Mouse (Mus musculus): ENCODE measurements around the gene Cacna1d. TPM values are rescaled to one million over a fixed set of nuclear protein-coding genes. Genes with fewer than 3 reads are reported as not detected.

Gene Cacna1d
- total and polyA plus RNA-seq, 2 experiments: 0.55 to 0.72 TPM

DNA sequence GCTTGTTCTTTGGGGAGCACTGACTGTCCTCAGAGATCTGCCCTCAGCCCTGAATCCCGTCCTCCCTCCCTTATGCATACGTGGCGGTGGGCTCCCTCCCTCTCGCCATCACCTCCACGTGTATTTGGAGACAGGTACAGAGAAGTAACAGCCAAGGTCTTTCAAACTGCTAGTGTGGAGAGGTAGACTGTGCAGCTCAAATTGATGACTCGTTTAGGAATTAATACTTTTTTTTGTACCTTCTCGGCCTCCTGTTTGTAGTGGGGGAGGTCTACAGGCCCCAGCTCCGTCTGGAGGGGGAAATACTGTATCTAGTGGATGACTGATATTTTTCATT, 137.2 kb downstream of the Cacna1d start:
- H3K27ac ChIP-seq (replicated peaks; ENCODE audit: insufficient read depth, low read depth, low read length): no peak overlapping the region
- TF ChIP-seq CTCF (IDR thresholded peaks at IDR 0.05; ENCODE audit: low read depth, low read length) (no peak), POLR2A (IDR thresholded peaks at IDR 0.05; ENCODE audit: extremely low read depth, insufficient read depth, low read length) (no peak)
- no peaks in the 10 kb centered on the region for H3K79me2 ChIP-seq (ENCODE audit: control insufficient read depth, insufficient read depth, low read length)
- no peak for DNase-seq (ENCODE audit: extremely low read depth, low read depth, low spot score)
- no peak overlapping the region for H3K9ac ChIP-seq (ENCODE audit: low read depth, low read length)
- no peak overlapping the region for H3K4me3 ChIP-seq (ENCODE audit: insufficient read depth, low read depth, low read length)
- H3K36me3 ChIP-seq (ENCODE audit: control insufficient read depth, insufficient read depth, low read length): no peaks in the 10 kb centered on the region
- 20% methylated on average over 8 of the region's 8 CpGs for WGBS
- H3K4me1 ChIP-seq (ENCODE audit: control insufficient read depth, insufficient read depth, low read length): 0 out of 2 replicates have a peak, but pooled peaks cover 2% of the 10 kb centered on the region
- H3K27me3 ChIP-seq (ENCODE audit: control insufficient read depth, insufficient read depth, low read length): peaks cover 2% of the 10 kb centered on the region; the same call in 1 of the 2 replicates

DNA sequence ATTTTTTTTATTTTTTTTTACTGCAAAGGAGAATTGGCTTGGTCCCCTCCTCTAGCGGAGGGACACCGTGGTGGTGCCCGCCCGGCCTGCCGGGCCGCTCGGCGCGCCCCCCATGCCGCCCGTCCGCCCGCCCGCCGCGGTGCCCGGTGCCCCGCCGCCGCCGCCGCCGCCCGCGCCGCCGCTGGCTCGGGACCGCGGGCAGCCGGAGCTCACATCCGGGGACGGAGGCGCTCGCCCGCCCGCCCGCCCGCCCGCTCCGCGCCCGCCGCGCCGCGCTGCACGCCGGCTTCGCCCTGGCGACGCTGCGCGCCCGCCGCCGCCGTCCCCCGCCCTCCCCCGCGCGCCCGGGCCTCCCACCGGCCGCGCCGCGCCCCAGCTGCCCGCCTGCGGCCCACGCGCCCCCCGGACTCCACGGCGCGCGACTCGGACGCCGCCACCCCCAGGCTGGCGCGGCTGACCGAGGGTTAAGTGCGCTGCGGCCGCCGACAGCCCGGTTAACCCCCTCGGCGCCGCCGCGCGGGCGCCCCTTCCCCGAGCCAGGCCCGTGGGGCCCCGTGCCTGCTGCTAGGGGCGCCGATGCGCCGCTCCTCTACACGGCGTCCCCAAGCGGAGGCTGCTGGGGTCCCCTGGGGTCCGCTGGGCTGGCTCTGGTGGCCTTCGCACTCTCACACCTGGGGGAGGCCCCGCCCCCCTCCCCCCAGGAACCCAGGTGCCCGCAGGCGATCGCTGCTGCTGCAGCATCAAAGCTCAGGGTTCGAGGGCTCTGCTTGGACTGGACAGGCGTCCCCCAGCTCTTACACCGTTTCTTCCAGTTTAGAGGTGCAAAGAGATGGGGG, 137.7 kb downstream of the Cacna1d start:
- Histone ChIP-seq H3K79me2 (ENCODE audit: control insufficient read depth, insufficient read depth, low read length) (no peaks in the 10 kb centered on the region), H3K4me3 (ENCODE audit: insufficient read depth, low read depth, low read length) (peak overlapping the region; percentile 58), H3K27ac (replicated peaks; ENCODE audit: insufficient read depth, low read depth, low read length) (no peak overlapping the region), H3K27me3 (ENCODE audit: control insufficient read depth, insufficient read depth, low read length) (peaks cover 2% of the 10 kb centered on the region; the same call in 1 of the 2 replicates), H3K4me1 (ENCODE audit: control insufficient read depth, insufficient read depth, low read length) (0 out of 2 replicates have a peak, but pooled peaks cover 2% of the 10 kb centered on the region), H3K36me3 (ENCODE audit: control insufficient read depth, insufficient read depth, low read length) (no peaks in the 10 kb centered on the region), H3K9ac (ENCODE audit: low read depth, low read length) (peak overlapping the region; percentile 79)
- TF ChIP-seq POLR2A (IDR thresholded peaks at IDR 0.05; ENCODE audit: extremely low read depth, insufficient read depth, low read length) (no peak), CTCF (IDR thresholded peaks at IDR 0.05; ENCODE audit: low read depth, low read length) (no peak)
- 11% methylated on average over 112 of the region's 114 CpGs for WGBS
- no peak for DNase-seq (ENCODE audit: extremely low read depth, low read depth, low spot score)

DNA sequence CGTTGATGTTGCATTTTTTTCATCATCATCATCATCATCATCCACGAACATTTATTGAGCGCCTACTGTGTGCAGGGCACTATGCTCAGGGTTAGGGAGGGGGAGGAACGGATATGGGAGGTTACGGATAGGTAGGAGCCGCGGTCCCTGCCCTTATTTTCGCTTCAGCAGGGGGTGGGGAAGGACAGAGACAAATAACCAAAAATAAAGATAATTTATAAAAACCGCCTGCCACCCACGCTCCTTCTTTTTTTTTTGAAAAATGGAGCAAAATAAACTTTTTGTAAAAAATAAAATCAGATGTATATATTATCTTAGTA, 138.3 kb downstream of the Cacna1d start:
- H3K27me3 ChIP-seq (ENCODE audit: control insufficient read depth, insufficient read depth, low read length): peaks cover 2% of the 10 kb centered on the region; the same call in 1 of the 2 replicates
- H3K4me3 ChIP-seq (ENCODE audit: insufficient read depth, low read depth, low read length): no peak overlapping the region
- TF ChIP-seq CTCF (IDR thresholded peaks at IDR 0.05; ENCODE audit: low read depth, low read length) (no peak), POLR2A (IDR thresholded peaks at IDR 0.05; ENCODE audit: extremely low read depth, insufficient read depth, low read length) (no peak)
- H3K9ac ChIP-seq (ENCODE audit: low read depth, low read length): no peak overlapping the region
- WGBS: under 1% methylated on average over 10 of the region's 10 CpGs
- 0 out of 2 replicates have a peak, but pooled peaks cover 2% of the 10 kb centered on the region for H3K4me1 ChIP-seq (ENCODE audit: control insufficient read depth, insufficient read depth, low read length)
- no peak for DNase-seq (ENCODE audit: extremely low read depth, low read depth, low spot score)
- H3K36me3 ChIP-seq (ENCODE audit: control insufficient read depth, insufficient read depth, low read length): no peaks in the 10 kb centered on the region
- H3K27ac ChIP-seq (replicated peaks; ENCODE audit: insufficient read depth, low read depth, low read length): no peak overlapping the region
- no peaks in the 10 kb centered on the region for H3K79me2 ChIP-seq (ENCODE audit: control insufficient read depth, insufficient read depth, low read length)

DNA sequence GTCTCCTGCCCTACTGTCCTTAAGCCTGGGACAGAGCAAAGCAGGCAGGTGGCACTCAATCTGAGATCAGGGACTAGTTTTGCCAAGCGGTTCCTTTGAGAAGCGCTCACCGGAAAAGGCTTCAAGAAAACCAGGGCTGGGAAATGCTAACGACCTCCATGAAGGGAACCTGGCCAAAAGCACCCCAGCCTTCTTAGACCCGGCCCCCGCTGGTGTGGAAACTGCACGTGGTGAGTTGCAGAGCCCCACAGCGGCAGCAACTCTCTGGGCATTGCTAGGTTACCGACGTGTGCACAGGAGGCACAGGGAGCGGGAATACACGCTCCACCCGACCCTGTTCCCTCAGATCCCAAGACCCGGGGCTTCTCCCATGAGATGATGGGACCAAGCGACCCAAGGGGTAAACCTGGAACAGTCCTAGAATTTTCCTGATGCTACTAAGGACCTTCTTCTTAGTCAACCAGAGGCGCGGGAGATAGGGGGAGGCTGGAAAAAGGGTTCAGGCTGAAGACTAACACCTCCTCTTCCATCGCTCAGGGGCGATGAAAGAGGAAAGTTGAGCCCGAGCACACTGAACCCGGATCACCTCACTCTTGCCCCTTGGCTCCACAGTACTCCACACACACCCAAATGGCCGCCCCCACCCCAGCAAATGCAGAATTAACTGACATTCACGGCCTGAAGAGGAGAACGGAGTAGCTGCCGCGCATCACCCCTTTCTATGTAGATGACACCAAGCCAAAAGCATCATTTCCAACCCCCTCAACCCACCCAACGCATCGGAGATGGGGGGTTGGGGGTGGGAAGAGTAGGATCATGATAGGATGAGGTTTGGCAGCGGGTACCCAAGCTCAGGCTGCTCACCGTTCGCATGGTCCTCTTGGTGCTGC, 138.9 kb downstream of the Cacna1d start:
- H3K4me1 ChIP-seq (ENCODE audit: control insufficient read depth, insufficient read depth, low read length): 0 out of 2 replicates have a peak, but pooled peaks cover 2% of the 10 kb centered on the region
- peak; percentile 24 for DNase-seq (ENCODE audit: extremely low read depth, low read depth, low spot score)
- H3K27ac ChIP-seq (replicated peaks; ENCODE audit: insufficient read depth, low read depth, low read length): no peak overlapping the region
- H3K27me3 ChIP-seq (ENCODE audit: control insufficient read depth, insufficient read depth, low read length): peaks cover 2% of the 10 kb centered on the region; the same call in 1 of the 2 replicates
- H3K79me2 ChIP-seq (ENCODE audit: control insufficient read depth, insufficient read depth, low read length): no peaks in the 10 kb centered on the region
- TF ChIP-seq CTCF (IDR thresholded peaks at IDR 0.05; ENCODE audit: low read depth, low read length) (no peak), POLR2A (IDR thresholded peaks at IDR 0.05; ENCODE audit: extremely low read depth, insufficient read depth, low read length) (no peak)
- H3K4me3 ChIP-seq (ENCODE audit: insufficient read depth, low read depth, low read length): no peak overlapping the region
- no peak overlapping the region for H3K9ac ChIP-seq (ENCODE audit: low read depth, low read length)
- H3K36me3 ChIP-seq (ENCODE audit: control insufficient read depth, insufficient read depth, low read length): no peaks in the 10 kb centered on the region
- whole genome bisulfite sequencing: 9% methylated on average over 31 of the region's 31 CpGs

DNA sequence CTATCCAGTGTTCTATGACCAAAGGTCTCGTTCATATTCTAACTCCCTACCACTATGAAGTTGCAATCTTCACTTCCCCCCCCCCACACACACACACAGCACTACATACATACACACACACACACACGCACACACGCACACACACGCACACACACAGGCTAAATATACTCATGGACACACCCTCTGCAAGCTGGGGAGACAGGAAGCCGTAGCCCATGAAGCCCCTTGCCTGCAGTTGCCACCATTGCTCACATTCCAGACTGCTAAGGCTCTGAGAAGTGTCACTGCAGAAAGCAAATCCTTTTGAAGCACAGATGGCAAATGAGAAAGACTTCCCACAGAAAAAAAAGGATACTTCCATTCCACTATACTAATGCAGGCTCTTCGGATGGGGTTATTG, 141.0 kb downstream of the Cacna1d start:
- H3K27me3 ChIP-seq (ENCODE audit: control insufficient read depth, insufficient read depth, low read length): peaks cover 2% of the 10 kb centered on the region; the same call in 1 of the 2 replicates
- no peak for TF ChIP-seq POLR2A (IDR thresholded peaks at IDR 0.05; ENCODE audit: extremely low read depth, insufficient read depth, low read length)
- no peak for TF ChIP-seq CTCF (IDR thresholded peaks at IDR 0.05; ENCODE audit: low read depth, low read length)
- DNase-seq (ENCODE audit: extremely low read depth, low read depth, low spot score): no peak
- H3K9ac ChIP-seq (ENCODE audit: low read depth, low read length): no peak overlapping the region
- no peaks in the 10 kb centered on the region for H3K36me3 ChIP-seq (ENCODE audit: control insufficient read depth, insufficient read depth, low read length)
- no peak overlapping the region for H3K4me3 ChIP-seq (ENCODE audit: insufficient read depth, low read depth, low read length)
- 0 out of 2 replicates have a peak, but pooled peaks cover 2% of the 10 kb centered on the region for H3K4me1 ChIP-seq (ENCODE audit: control insufficient read depth, insufficient read depth, low read length)
- no peak overlapping the region for H3K27ac ChIP-seq (replicated peaks; ENCODE audit: insufficient read depth, low read depth, low read length)
- 91% methylated on average over 6 of the region's 6 CpGs for WGBS
- H3K79me2 ChIP-seq (ENCODE audit: control insufficient read depth, insufficient read depth, low read length): no peaks in the 10 kb centered on the region

Data from liver, adult 2 months (tissue).